24 mouse cellular contexts compared by ENCODE assay signal in the genomic region with DNA sequence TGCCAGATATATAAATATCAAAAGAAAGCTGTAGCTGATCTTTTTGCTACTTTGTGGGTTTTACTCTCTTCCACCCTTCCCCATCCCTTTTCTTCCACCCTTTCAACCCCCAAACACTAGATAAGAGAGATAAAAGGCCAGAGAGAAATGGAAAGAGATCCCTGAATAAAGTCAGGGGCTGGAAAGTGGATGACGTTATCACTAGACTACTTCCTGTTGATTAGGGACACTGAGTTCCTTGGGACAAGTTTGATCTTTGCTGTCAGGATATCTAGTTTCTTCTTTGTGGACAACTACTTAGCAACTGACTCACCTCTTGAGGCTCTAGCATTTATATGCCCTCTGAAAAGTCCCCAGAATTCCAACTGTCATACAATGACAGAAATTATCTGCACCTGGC.
"Had no signal": no experiment of that assay in that cellular context is flagged by ENCODE, and none has a peak within 500 bp of the region (broad histone marks: within the 10 kb centered on the region; RNA-seq: fewer than 3 reads in every experiment).

No protein-coding gene starts in this region.

- ATAC-seq: forebrain, postnatal 0 days; hindbrain, postnatal 0 days; intestine, embryonic 16.5 days had no signal

- H3K4me2 ChIP-seq: heart, embryonic 12.5 days; hindbrain, embryonic 13.5 days; hindbrain, embryonic 15.5 days; kidney, embryonic 15.5 days; limb, embryonic 12.5 days had no signal

- H3K9me3 ChIP-seq: heart, embryonic 10.5 days; heart, embryonic 12.5 days; hindbrain, embryonic 13.5 days; hindbrain, embryonic 15.5 days; kidney, embryonic 15.5 days; limb, embryonic 10.5 days; limb, embryonic 12.5 days had no signal

- DNase-seq: forebrain, postnatal 0 days; gastrocnemius, postnatal 14 days; gastrocnemius, postnatal 36 days; heart, adult 11 months; heart, adult 2 months; heart, postnatal 14 days; heart, postnatal 36 days; kidney, adult 11 months; kidney, adult 2 months; kidney, adult 9 months; kidney, postnatal 14 days; kidney, postnatal 4 days had no signal

- H3K36me3 ChIP-seq: hindbrain, embryonic 15.5 days had no signal

- H3K4me3 ChIP-seq: heart, adult 2 months; heart, embryonic 10.5 days; heart, embryonic 12.5 days; hindbrain, embryonic 13.5 days; hindbrain, embryonic 15.5 days; kidney, embryonic 15.5 days; layer of hippocampus, adult 2 months; left cerebral cortex, adult 2 months; limb, embryonic 10.5 days; limb, embryonic 12.5 days had no signal

- H3K27ac ChIP-seq: heart, adult 2 months; heart, embryonic 10.5 days; hindbrain, embryonic 13.5 days; hindbrain, embryonic 15.5 days; hindbrain, postnatal 0 days; kidney, embryonic 15.5 days; kidney, postnatal 0 days; layer of hippocampus, adult 2 months; left cerebral cortex, adult 2 months; limb, embryonic 10.5 days; limb, embryonic 12.5 days had no signal

- H3K4me1 ChIP-seq: hindbrain, embryonic 13.5 days; hindbrain, embryonic 15.5 days; kidney, embryonic 15.5 days; limb, embryonic 10.5 days; limb, embryonic 12.5 days had no signal

- H3K27me3 ChIP-seq: heart, embryonic 12.5 days; hindbrain, embryonic 13.5 days; hindbrain, embryonic 15.5 days; kidney, embryonic 15.5 days; limb, embryonic 12.5 days had no signal

- H3K9ac ChIP-seq: forebrain, postnatal 0 days; heart, embryonic 12.5 days; hindbrain, embryonic 13.5 days; hindbrain, embryonic 15.5 days; kidney, embryonic 15.5 days; limb, embryonic 12.5 days had no signal
